14 mouse cellular contexts compared by ENCODE assay signal in the genomic region with DNA sequence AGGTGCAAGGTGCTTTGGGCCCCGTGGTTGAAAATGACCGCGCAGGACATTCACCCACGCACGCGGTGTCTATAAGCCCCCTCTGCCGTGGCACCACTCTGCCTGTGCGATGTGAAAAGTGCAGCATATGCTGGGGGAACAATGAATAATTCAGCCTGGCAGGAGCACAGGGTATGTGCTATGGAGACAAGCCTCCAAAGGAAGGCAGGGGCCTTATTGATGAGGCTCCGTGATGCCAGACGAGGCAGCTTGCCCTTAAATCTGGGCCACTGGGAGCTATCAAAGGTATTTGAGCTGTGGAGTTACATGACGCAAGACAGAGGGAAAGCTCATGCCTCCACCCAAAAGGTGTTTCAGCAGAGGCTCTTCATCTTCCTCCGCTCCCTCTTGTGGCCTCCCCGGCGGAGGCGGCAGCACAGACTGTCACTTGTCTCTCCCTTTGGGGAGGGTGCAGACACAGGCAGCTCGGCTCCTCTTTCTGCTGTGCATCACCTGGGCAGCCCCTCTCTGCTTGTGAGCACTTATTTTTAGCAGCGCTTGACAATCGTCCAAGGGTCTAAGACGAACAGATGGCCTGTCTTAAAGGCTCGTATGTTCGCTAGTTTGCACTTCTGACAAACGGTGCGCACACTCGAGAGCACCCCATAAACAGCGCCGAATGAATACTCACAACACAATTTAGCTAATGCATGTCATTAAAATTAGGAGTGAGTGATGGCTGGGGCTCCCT.
DNase-seq lines count a peak whose midpoint lies in the region; ATAC-seq and TF ChIP-seq lines count a peak whose summit lies in the region.
"Had no signal": no experiment of that assay in that cellular context is flagged by ENCODE, and none has a peak within 500 bp of the region (broad histone marks: within the 10 kb centered on the region; RNA-seq: fewer than 3 reads in every experiment).

No protein-coding gene starts in this region.

- no peaks in the 10 kb centered on the region for H3K9me3 ChIP-seq in hindbrain, postnatal 0 days (ENCODE audit: low read length)
- H3K9me3 ChIP-seq: lung, embryonic 15.5 days had no signal

- 0 out of 2 replicates have a peak, but pooled peaks have one; percentile 12 for ATAC-seq in hindbrain, postnatal 0 days
- no peak for ATAC-seq in monocyte, adult 5-6 weeks (replicated peaks; ENCODE audit: insufficient number of reproducible peaks, low FRiP score, low TSS enrichment, poor library complexity, severe bottlenecking)

- 48% methylated on average over 26 of the region's 26 CpGs for WGBS in hindbrain, postnatal 0 days

- H3K27ac ChIP-seq in hindbrain, postnatal 0 days = peak overlapping the region; percentile 65
- H3K27ac ChIP-seq: lung, embryonic 15.5 days had no signal

- H3K4me3 ChIP-seq in hindbrain, postnatal 0 days (ENCODE audit: low read length) = no peak overlapping the region
- H3K4me3 ChIP-seq: lung, embryonic 15.5 days had no signal

- no peaks in the 10 kb centered on the region for H3K27me3 ChIP-seq in hindbrain, postnatal 0 days (ENCODE audit: insufficient read depth, low read length)

- peak overlapping the region; percentile 24; the same call in 1 of the 2 replicates for H3K9ac ChIP-seq in hindbrain, postnatal 0 days (replicated peaks; ENCODE audit: low read length)
- H3K9ac ChIP-seq: lung, embryonic 15.5 days had no signal

- peak; percentile 56 for DNase-seq in right cerebral cortex, adult 18-20 months
- no peak for DNase-seq in right cerebral cortex, postnatal 14 days
- DNase-seq in cerebellum, postnatal 14 days = peak; percentile 86 to 91
- peak; percentile 74 for DNase-seq in hindbrain, postnatal 0 days (ENCODE audit: low spot score)
- DNase-seq in adipocyte (ENCODE audit: low spot score) = no peak
- no peak for DNase-seq in lung, postnatal 10 days
- DNase-seq: adrenal gland, postnatal 25 days; embryo, embryonic 11 days; kidney, adult 11 months; spleen, adult 18-20 months; thymus, postnatal 14 days had no signal

- peaks cover 43% of the 10 kb centered on the region for H3K4me1 ChIP-seq in hindbrain, postnatal 0 days (ENCODE audit: insufficient read depth, low read length)

- peak overlapping the region; percentile 21; the same call in 1 of the 2 replicates for H3K4me2 ChIP-seq in hindbrain, postnatal 0 days (ENCODE audit: low read depth, low read length)
- H3K4me2 ChIP-seq: lung, embryonic 15.5 days had no signal

- no peak; the same call in 1 of the 2 replicates for TF ChIP-seq CTCF in hindbrain, postnatal 0 days (IDR thresholded peaks at IDR 0.05; ENCODE audit: low read depth)

- H3K36me3 ChIP-seq in hindbrain, postnatal 0 days (ENCODE audit: insufficient read depth, low read length) = no peaks in the 10 kb centered on the region
- H3K36me3 ChIP-seq: G1E; lung, embryonic 15.5 days had no signal

Comparison
In these comparisons a context has a peak if more than half of its experiments do, and no peak if none do; other contexts are left out.
1. DNase-seq: peak in right cerebral cortex, adult 18-20 months (single experiment), cerebellum, postnatal 14 days (2 of 2) and hindbrain, postnatal 0 days (single experiment); none in right cerebral cortex, postnatal 14 days (single experiment), adipocyte (single experiment) and lung, postnatal 10 days (single experiment).